In the genomic region with DNA sequence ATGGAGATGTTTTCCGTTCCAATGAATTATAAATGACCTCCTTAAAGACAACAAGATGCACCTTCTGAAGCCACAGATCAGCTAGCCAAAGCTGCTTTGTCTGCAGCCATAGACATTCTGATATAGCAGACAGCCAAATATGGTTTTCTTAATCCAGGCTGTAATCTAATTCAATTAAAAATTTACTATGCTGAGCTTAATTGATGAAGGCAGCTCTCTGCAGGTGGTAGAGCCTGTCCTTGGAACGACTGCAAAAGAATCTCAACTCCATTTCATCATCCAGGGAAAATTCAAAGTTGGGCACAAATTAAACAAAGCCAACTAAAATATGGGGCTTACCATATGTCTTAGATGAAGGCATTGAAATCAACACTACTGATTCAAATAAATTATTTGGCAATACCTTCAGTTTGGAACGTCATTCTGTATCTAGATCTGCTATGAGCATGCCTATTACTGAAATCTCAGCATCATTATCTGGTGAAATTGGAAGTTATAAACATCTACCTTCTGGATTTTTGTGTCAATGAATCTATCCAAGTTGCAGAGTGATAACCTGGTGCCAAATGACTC, we compare ENCODE assay signal across 18 mouse cellular contexts.
DNase-seq lines count a peak whose midpoint lies in the region; ATAC-seq and TF ChIP-seq lines count a peak whose summit lies in the region.
"Had no signal": no experiment of that assay in that cellular context is flagged by ENCODE, and none has a peak within 500 bp of the region (broad histone marks: within the 10 kb centered on the region; RNA-seq: fewer than 3 reads in every experiment).

No protein-coding gene starts in this region.

- H3K9me3 ChIP-seq in forebrain, embryonic 14.5 days (replicated peaks; ENCODE audit: control insufficient read depth, low read length), result no peaks in the 10 kb centered on the region
- H3K9me3 ChIP-seq in forebrain, embryonic 12.5 days, result no peaks in the 10 kb centered on the region
- no peaks in the 10 kb centered on the region for H3K9me3 ChIP-seq in midbrain, postnatal 0 days (ENCODE audit: low read length)
- H3K9me3 ChIP-seq in midbrain, embryonic 15.5 days, result no peaks in the 10 kb centered on the region
- H3K9me3 ChIP-seq: embryonic facial prominence, embryonic 10.5 days; heart, embryonic 15.5 days had no signal

- no peak overlapping the region for H3K27ac ChIP-seq in forebrain, embryonic 14.5 days (ENCODE audit: low read depth, low read length)
- no peak overlapping the region for H3K27ac ChIP-seq in forebrain, embryonic 12.5 days
- no peak overlapping the region for H3K27ac ChIP-seq in midbrain, postnatal 0 days (ENCODE audit: low read depth, low read length)
- no peak overlapping the region for H3K27ac ChIP-seq in midbrain, embryonic 15.5 days
- H3K27ac ChIP-seq: embryonic facial prominence, embryonic 10.5 days; heart, adult 2 months; heart, embryonic 15.5 days; hindbrain, embryonic 14.5 days had no signal

- no peaks in the 10 kb centered on the region for H3K36me3 ChIP-seq in forebrain, embryonic 14.5 days (ENCODE audit: control insufficient read depth, insufficient read depth, low read length)
- H3K36me3 ChIP-seq in forebrain, embryonic 12.5 days (replicated peaks), result no peaks in the 10 kb centered on the region
- H3K36me3 ChIP-seq in midbrain, postnatal 0 days (ENCODE audit: insufficient read depth, low read length), result no peaks in the 10 kb centered on the region
- no peaks in the 10 kb centered on the region for H3K36me3 ChIP-seq in midbrain, embryonic 15.5 days (replicated peaks)
- H3K36me3 ChIP-seq: embryonic facial prominence, embryonic 10.5 days; heart, embryonic 15.5 days had no signal

- no peaks in the 10 kb centered on the region for H3K4me1 ChIP-seq in forebrain, embryonic 14.5 days (ENCODE audit: control insufficient read depth, insufficient read depth, low read length)
- H3K4me1 ChIP-seq in forebrain, embryonic 12.5 days, result no peaks in the 10 kb centered on the region
- H3K4me1 ChIP-seq in midbrain, postnatal 0 days (ENCODE audit: insufficient read depth, low read length), result no peaks in the 10 kb centered on the region
- H3K4me1 ChIP-seq in midbrain, embryonic 15.5 days, result no peaks in the 10 kb centered on the region
- H3K4me1 ChIP-seq: embryonic facial prominence, embryonic 10.5 days; heart, embryonic 15.5 days had no signal

- no peak overlapping the region for H3K9ac ChIP-seq in forebrain, embryonic 14.5 days (ENCODE audit: low read length)
- H3K9ac ChIP-seq in forebrain, embryonic 12.5 days, result no peak overlapping the region
- H3K9ac ChIP-seq in midbrain, postnatal 0 days (replicated peaks; ENCODE audit: low read length, poor library complexity, severe bottlenecking), result no peak overlapping the region
- no peak overlapping the region for H3K9ac ChIP-seq in midbrain, embryonic 15.5 days
- H3K9ac ChIP-seq: heart, embryonic 15.5 days; hindbrain, embryonic 14.5 days had no signal

- no peak overlapping the region for H3K4me2 ChIP-seq in forebrain, embryonic 14.5 days (ENCODE audit: low read length)
- no peak overlapping the region for H3K4me2 ChIP-seq in forebrain, embryonic 12.5 days
- no peak overlapping the region for H3K4me2 ChIP-seq in midbrain, postnatal 0 days (ENCODE audit: low read depth, low read length, poor library complexity, severe bottlenecking)
- H3K4me2 ChIP-seq in midbrain, embryonic 15.5 days, result no peak overlapping the region
- H3K4me2 ChIP-seq: heart, embryonic 11.5 days; heart, embryonic 15.5 days; hindbrain, embryonic 14.5 days had no signal

- DNase-seq in forebrain, embryonic 14.5 days (ENCODE audit: low spot score), result peak; percentile 68
- peak; percentile 33 for DNase-seq in midbrain, postnatal 0 days (ENCODE audit: low spot score)
- DNase-seq in brain, embryonic 18.5 days (ENCODE audit: low read depth, low spot score), result peak; percentile 12
- peak; percentile 54 for DNase-seq in retina, postnatal 1 day
- no peak for DNase-seq in adrenal gland, postnatal 10 days
- DNase-seq in spleen, postnatal 4 days (ENCODE audit: low spot score in 2 of 2), result no peak
- DNase-seq: adrenal gland, adult 8-10 months; cerebellum, adult 2 months; gastrocnemius, postnatal 14 days; heart, adult 2 months; heart, postnatal 14 days had no signal

- no peak for TF ChIP-seq CTCF in midbrain, postnatal 0 days (IDR thresholded peaks at IDR 0.05)

- ATAC-seq in forebrain, embryonic 14.5 days, result peak; percentile 40; the same call in 1 of the 2 replicates
- no peak for ATAC-seq in forebrain, embryonic 12.5 days (ENCODE audit: low FRiP score)
- ATAC-seq in midbrain, postnatal 0 days (ENCODE audit: low FRiP score), result no peak
- ATAC-seq in midbrain, embryonic 15.5 days (replicated peaks), result no peak
- ATAC-seq: intestine, postnatal 0 days had no signal

- H3K27me3 ChIP-seq in forebrain, embryonic 14.5 days (replicated peaks; ENCODE audit: control insufficient read depth, insufficient read depth, low read length), result no peaks in the 10 kb centered on the region
- no peaks in the 10 kb centered on the region for H3K27me3 ChIP-seq in forebrain, embryonic 12.5 days
- no peaks in the 10 kb centered on the region for H3K27me3 ChIP-seq in midbrain, postnatal 0 days (ENCODE audit: insufficient read depth, low read length)
- no peaks in the 10 kb centered on the region for H3K27me3 ChIP-seq in midbrain, embryonic 15.5 days (replicated peaks)
- H3K27me3 ChIP-seq: heart, embryonic 15.5 days had no signal

- 74% methylated on average over 3 of the region's 3 CpGs for WGBS in forebrain, embryonic 14.5 days
- WGBS in forebrain, embryonic 12.5 days, result 86% methylated on average over 3 of the region's 3 CpGs
- 64% methylated on average over 3 of the region's 3 CpGs for WGBS in midbrain, postnatal 0 days
- WGBS in midbrain, embryonic 15.5 days, result 76% methylated on average over 3 of the region's 3 CpGs

- no peak overlapping the region for H3K4me3 ChIP-seq in forebrain, embryonic 14.5 days (ENCODE audit: low read depth, low read length)
- no peak overlapping the region for H3K4me3 ChIP-seq in forebrain, embryonic 12.5 days (replicated peaks)
- H3K4me3 ChIP-seq in midbrain, postnatal 0 days (ENCODE audit: low read depth, low read length), result no peak overlapping the region
- H3K4me3 ChIP-seq in midbrain, embryonic 15.5 days, result no peak overlapping the region
- H3K4me3 ChIP-seq: embryonic facial prominence, embryonic 10.5 days; heart, adult 2 months; heart, embryonic 15.5 days had no signal

Comparison
In these comparisons a context has a peak if more than half of its experiments do, and no peak if none do; other contexts are left out.
1. DNase-seq: peak in forebrain, embryonic 14.5 days (single experiment), midbrain, postnatal 0 days (single experiment), brain, embryonic 18.5 days (single experiment) and retina, postnatal 1 day (single experiment); none in adrenal gland, postnatal 10 days (single experiment) and spleen, postnatal 4 days (0 of 2).